Mouse (Mus musculus): Measurements from ENCODE around the gene Gnas. TPM values are rescaled to one million over a fixed set of nuclear protein-coding genes. Genes with fewer than 3 reads are reported as not detected.

The Gnas gene
- 1,000 to 10,000 TPM; 1,728 to 1,971 TPM for total RNA-seq (2021)

DNA sequence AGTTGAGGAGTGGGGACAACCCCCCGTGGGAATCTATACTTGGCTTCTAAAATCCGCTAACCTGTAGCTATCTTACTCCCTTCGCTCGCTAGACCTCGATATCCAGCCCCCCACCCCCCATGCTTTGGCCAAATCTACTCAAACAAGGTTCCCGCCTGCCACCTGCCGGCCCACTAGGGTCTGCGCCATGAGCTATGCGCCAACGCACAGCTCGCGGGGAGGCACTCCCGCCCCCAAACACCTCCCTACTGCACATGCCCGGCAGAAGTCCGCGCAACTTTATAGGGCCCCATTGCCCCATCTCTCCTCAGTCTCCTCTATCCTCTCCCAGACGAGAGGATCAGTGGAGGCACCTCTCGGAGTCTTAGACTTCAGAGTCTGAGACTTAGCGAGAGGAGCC is at the start of gene Gnas:
Gnas (plus strand) TSS at position 310 of the 400 bp plus-strand sequence.
- peak; percentile 36 to 39 for DNase-seq (ENCODE audit: extremely low spot score in 1 of 2, low spot score in 1 of 2)

DNA sequence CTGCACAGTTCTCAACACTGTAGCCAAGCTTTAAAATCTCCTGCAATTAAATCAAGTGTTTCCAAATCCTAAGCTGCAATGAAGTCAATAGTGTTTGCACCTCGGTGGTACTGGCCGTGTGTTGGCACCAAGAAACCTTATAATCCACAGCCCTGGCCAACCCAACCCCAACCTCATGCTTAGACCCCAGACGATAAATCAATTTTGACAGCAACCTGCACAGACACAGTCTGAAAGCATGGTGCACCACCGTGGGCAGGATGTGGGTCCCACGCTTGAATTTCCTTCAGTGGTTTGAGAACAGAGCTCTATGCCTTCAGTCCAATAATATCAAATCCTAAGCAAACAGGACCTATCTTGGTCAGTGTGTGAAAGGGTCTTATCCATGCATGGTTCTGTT is 41.7 kb upstream of the Gnas start:
- DNase-seq (ENCODE audit: extremely low spot score in 1 of 2, low spot score in 1 of 2), result no peak

DNA sequence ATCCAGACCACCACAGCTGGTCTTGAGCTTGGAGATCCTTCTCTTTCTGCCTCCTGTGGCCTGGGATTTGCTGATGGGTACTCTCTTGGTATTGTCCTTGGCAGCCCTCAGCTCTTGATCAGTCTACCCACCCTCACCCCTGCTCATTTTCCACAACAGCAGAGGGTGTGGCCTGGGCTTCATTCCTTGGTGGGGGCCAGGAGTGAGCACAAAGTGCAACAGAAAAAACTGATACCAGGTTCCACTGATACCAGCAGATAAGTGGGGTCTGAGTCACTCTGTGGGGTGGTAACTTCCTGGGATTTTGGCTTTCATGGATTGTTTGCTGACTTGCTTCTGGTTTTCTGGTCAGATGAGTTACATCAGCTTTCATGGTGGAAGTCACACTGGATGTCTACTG is 32.2 kb upstream of the Gnas start:
- DNase-seq (ENCODE audit: extremely low spot score in 1 of 2, low spot score in 1 of 2), result no peak

DNA sequence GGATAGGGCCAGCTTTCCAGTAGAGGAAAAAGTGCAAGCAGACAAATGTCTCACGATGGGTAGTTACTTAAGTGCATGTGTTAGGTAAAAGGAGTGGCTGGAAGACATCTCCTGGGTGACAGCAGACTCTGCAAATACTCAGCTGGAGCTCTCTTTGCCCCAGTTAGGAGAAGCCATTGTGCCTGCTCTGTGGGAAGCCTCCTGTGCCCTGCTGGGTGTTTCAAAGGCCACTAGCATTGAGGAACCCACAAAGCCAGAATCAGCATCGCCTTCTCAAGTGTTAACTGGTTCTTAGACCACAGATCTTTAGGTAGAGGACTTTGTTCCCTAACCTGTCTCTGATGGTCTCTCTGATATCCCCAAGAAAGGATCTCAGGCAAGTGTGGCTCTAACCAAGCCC is 26.8 kb upstream of the Gnas start:
- no peak for DNase-seq (ENCODE audit: extremely low spot score in 1 of 2, low spot score in 1 of 2)

DNA sequence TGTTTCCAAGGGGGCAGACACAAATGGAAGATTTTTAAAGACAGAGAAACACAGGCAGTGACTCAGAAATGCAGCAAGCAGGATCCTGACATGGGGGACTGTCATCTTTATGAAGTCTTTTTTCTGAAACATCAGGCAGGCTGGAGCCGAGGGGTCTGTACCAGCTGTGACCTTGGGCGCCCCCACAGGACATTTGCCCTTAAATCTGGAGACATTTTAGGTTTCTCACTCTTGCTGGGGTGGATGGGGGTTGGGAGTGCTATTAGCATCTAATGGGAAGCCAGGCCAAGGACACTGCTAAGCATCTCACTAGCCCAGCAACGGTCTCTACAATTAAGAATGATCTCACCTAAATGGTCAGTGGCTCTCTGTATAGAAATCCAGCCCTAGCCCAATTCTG is 24.1 kb upstream of the Gnas start:
- DNase-seq (ENCODE audit: extremely low spot score in 1 of 2, low spot score in 1 of 2), result no peak

DNA sequence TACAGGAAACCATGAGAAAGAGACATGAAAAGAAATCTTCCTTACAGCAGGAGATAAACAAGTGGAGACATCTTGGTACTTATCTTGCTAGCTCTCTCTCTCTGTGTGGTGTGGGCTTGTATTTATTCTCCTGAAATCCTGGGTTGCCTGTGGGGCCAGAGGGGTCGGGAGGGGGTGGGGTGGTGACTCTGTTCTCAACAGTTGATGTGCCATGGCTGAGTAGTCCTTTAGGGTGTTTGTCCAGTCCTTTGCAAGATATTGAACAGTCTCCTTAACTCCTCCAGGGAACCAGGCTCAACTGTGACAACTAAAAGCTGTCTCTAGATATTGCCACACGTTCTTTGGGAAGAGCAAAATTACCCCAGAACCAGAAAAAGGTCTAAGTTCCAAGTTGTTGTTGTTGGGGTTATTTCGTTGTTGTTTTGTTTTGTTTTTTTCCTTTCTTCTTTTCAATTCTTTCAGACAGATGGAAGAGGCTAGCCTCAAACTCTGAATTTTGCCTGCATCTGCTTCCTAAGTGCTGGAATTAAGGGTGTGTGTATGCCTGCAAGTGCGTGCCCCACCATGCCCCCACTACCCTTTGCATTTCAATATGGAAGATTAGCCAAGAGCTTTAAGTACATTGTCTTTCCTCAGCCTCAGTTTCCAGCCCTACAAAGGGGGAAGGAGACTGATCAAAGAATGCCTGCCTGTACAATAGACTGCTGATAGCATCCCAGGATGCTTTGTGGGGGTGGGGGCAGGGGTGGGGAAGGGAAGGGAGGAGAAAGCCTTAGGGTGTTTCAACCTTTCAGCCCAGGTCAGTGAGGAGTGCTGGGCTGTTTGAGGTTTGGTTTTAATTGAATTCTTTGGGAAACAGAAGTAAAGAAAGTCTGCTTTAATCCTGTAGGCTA is 23.0 kb upstream of the Gnas start:
- no peak for DNase-seq (ENCODE audit: extremely low spot score in 1 of 2, low spot score in 1 of 2)

DNA sequence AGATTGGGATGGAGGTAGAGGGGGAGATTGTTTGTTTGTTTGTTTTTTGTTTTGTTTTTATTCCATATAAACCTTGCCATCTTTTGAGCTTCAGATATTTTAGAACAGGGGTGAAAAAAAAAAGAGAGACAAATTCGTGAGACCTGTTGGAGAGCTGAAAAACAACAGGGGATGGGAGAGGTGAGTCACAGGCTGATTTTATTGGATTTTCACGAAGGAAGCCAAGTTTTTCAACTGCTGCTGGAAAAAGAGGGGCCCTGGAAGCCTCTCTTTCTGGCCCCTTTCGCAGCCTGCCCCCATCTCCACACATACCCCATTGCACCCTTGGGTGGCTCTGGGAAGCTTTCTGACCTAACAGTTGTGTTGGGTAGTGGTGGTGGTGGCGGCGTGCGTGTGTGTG is 22.3 kb upstream of the Gnas start:
- DNase-seq (ENCODE audit: extremely low spot score in 1 of 2, low spot score in 1 of 2), result no peak

DNA sequence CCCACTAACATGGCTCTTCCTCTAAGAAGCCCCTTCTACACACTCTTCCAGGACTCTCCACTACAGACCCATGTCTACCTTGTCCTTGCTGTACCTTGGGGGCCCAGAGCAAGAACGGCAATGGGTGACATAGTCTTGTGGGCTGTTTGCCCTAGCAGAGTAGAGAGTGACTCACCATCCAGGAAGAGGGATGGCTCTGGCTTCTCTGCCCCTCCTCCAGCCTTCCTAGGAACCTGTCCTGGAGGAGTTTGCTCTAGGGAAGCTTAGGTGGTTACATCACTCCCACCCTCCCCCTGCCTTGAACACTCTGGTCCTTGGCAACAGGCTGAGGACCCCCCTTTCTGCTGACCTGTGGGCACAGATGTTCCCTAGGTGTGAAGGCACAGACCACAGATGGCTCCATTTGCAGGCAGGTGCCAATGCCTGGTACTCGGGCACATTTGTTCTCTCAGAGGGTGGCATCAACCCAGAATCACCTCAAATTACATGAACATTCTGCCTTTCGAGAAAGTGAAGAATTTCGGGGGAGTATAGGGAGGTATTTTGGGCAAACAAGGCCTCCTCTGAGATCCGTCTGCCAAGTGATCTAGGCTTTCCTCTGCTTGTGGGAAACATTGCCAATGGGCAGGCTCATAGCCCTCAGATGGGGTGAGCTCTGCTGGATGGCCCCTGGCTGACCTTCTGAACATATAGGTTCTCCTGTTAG is 20.9 kb upstream of the Gnas start:
- DNase-seq (ENCODE audit: extremely low spot score in 1 of 2, low spot score in 1 of 2), result no peak

DNA sequence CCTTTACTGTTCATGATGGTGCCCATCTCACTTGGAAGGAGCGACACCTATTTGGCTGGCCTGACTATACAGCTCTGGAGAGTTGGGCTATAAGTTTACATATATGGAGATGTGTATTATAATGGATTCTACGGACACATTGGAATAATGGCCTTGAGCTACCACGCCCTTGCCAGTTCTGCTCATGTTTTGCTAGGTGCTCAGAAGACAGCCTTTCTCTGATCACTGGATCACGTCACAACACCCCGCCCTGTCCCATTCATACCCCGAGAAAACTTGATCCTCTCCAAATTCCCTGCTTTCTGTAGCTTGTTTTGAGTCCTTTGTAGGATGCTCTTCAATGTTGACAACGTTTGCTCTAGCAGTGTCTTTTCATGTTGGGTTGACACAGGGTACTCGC is 19.9 kb upstream of the Gnas start:
- DNase-seq (ENCODE audit: extremely low spot score in 1 of 2, low spot score in 1 of 2), result no peak

DNA sequence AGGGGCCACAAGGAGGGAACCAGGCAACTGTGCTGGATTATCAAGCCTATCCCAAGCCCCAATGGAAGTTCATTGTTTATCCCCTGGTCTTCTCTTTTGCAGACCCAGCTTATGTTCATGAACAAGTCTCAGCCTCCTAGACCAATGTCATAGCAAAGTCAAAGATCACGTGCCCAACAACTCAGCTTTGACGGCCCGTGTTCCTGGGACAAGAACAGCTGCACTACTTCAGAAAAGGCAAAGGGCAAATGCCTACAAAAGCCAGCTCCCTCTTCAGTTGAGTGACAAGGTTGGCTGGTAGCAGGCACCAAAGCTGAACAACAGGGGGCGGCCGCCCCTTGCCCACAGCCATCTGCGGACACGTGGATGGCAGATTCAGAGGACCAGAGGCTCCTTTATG is 13.7 kb upstream of the Gnas start:
- DNase-seq (ENCODE audit: extremely low spot score in 1 of 2, low spot score in 1 of 2), result no peak

DNA sequence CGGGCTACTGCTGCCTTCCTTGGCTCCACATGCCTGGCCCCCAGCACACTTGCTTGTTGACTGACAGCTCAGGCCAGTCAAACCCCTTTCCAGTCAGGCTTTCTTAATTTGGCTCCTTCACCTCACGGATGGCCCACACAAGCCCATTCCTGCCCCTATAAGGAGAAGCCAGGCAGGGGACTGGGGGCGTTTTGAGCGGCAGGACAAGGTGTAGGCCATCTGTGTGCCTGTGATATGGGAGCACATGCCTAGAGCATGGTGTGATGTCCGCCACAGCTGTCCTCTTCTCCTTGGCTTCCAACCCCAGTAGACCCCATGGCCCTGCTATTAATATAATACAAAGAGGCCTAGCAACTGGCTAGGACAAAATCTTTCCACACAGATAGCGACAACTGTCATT is 12.7 kb upstream of the Gnas start:
- DNase-seq (ENCODE audit: extremely low spot score in 1 of 2, low spot score in 1 of 2), result no peak

DNA sequence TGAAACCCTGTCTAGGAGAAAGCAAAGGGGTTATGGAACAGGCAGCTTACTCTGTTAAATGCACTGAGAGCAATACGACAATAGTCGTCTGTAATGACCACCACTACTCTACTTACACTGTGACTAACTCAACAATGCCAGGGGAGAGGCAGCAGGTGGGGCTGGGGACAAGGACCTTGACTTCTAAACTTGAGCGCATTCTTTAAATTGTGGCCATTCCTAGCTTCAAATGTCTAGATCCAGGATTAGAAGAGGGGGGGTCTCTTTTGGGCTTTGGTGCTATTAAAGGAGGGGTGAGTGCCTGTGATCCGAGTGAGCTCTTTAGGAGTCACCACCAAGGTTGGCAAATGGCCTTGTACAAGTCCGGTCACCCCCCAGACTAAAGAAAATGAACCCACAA is 11.0 kb upstream of the Gnas start:
- DNase-seq (ENCODE audit: extremely low spot score in 1 of 2, low spot score in 1 of 2), result no peak

DNA sequence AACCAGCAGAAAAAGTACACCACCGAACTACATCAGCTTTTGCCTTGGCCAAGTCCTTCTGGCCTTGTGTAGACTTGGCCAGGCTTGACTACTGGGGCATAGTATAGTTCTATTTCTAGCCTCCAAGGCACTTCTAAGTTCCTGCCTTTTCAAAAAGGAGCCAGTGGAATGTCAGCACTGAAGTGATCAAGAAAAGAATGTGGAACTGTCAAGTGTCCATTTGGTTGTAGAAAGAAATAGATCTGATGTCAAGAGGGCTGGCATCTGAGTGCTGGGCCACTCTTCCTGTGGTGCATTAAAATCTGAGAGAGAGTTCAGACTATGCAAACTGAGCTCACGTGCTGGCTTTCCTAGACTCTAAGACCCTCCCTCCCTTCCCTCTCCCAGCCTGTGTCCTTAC is 10.2 kb upstream of the Gnas start:
- no peak for DNase-seq (ENCODE audit: extremely low spot score in 1 of 2, low spot score in 1 of 2)

DNA sequence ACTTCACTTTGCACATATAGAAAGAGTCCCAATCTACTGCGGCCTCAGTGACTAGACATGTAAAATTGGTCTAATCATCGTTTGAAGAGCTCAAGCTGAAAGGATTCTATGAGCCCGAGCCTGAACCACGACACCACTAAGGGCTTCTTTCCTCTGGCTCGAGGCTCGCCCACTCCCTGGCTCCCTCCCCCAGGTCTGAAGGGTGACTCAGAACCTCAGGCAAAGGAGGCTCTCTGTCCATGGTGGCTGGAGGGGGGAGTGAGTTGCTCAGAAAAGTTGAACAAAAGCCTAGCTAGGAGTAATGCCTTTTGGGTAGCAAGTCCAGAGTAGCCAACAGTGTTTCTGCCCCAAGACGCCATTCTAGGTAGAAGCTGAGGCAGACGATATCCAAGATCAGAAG is 4.3 kb upstream of the Gnas start:
- no peak for DNase-seq (ENCODE audit: extremely low spot score in 1 of 2, low spot score in 1 of 2)

DNA sequence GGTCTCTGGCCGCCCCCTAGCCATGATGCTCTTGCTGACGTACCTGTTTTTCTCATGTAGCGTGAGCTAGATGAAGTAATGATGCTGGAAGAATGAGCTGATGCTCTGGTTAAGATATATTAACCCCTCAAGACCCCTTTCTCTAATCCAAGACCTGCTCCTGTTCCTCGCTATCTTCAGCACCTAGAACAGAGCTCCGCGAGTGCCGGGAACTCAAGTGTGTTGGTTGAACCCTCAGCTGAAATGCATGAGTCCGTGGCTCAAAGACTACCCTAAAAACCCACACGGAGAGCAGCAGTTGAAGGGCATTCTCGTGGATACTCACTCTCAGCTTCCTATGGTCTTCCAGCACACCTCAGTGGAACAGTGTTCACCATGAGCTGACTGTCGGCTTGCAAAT is 779 bp upstream of the Gnas start:
- no peak for DNase-seq (ENCODE audit: extremely low spot score in 1 of 2, low spot score in 1 of 2)

DNA sequence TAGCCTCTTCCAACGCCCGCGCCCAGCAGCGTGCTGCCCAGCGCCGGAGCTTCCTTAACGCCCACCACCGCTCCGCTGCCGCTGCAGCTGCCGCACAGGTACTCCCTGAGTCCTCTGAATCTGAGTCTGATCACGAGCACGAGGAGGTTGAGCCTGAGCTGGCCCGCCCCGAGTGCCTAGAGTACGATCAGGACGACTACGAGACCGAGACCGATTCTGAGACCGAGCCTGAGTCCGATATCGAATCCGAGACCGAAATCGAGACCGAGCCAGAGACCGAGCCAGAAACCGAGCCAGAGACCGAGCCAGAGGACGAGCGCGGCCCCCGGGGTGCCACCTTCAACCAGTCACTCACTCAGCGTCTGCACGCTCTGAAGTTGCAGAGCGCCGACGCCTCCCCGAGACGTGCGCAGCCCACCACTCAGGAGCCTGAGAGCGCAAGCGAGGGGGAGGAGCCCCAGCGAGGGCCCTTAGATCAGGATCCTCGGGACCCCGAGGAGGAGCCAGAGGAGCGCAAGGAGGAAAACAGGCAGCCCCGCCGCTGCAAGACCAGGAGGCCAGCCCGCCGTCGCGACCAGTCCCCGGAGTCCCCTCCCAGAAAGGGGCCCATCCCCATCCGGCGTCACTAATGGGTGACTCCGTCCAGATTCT is 812 bp downstream of the Gnas start:
- no peak for DNase-seq (ENCODE audit: extremely low spot score in 1 of 2, low spot score in 1 of 2)

DNA sequence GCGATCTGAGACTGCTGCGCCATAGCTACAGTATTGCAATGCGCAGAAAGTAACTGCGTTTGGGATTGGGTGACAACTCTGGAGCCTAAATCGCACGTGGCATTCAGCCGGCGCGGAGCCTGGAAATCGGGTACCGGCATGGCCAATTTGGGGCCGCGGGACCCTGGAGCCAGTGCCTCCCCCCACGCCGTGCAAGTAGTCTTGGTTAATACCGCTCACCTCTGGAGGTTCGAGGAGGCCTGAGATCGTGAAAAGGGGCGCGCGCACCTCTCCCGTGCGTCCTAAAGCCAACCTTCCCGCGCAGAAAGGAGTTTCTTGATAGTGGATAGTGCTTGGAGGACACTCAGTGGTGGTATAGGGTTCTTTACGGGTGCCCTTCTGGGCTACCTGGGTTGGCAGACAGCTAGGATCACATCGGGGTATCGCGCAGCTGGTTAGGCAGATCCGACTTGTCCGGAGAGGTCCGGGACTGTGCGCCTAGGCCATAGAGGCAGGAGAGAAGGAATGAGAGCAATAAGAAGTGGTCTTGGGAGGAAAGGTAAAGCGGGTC is 1.9 kb downstream of the Gnas start:
- no peak for DNase-seq (ENCODE audit: extremely low spot score in 1 of 2, low spot score in 1 of 2)

DNA sequence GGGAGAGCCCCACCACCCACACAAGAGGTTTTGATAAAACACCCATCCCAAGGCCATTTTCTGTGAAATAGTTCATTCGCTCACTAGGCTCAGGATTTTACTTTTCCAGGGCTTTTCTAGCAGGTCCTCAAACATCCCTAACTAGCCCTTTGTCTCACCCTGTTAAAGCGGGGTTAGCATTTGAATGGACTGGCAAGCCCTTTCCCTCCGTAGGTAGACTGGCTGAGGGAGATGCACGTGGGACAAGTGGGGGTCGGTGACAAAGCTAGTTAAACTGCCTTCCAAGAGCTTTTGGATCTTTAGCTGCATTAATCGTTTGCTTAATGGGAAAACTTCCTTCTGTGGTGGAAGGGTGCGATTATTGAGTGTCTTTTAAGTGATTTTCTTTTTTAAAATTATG is 3.8 kb downstream of the Gnas start:
- no peak for DNase-seq (ENCODE audit: extremely low spot score in 1 of 2, low spot score in 1 of 2)

DNA sequence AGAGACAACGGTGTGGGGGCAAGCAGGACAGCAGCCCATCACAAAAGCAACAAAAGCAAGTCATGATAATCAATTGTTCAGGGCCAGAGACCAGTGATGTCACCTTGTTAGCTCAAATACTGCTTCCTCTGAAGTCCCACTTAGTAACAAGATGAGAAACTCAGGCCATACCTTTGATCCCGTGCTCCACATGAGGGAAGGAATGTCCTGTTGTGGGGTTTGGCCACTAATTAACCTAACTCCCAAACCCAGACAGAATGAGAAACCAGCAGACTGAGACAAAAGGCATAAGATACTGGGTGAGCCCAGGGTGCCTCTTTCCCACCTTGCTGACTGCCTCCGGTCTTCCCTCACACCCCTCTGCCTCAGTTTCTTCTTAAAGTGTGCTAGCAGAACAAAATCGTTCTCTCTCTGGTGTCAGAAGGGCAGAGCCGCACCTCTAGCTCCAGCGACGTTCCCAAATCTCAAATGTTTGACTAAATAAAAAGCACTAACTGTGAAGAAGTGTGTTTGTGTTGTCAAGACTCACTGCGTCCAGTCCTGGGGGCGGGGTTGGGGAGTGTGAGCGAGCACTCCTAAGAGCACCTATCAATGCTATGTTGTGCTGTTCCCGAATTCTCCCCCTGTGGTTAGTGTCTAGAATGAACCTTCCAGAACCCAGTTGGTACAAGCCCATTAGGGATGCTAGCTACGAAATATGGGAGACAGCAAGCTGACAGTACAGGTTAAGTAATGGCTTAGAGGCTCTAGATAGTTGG is 4.7 kb downstream of the Gnas start:
- no peak for DNase-seq (ENCODE audit: extremely low spot score in 1 of 2, low spot score in 1 of 2)

DNA sequence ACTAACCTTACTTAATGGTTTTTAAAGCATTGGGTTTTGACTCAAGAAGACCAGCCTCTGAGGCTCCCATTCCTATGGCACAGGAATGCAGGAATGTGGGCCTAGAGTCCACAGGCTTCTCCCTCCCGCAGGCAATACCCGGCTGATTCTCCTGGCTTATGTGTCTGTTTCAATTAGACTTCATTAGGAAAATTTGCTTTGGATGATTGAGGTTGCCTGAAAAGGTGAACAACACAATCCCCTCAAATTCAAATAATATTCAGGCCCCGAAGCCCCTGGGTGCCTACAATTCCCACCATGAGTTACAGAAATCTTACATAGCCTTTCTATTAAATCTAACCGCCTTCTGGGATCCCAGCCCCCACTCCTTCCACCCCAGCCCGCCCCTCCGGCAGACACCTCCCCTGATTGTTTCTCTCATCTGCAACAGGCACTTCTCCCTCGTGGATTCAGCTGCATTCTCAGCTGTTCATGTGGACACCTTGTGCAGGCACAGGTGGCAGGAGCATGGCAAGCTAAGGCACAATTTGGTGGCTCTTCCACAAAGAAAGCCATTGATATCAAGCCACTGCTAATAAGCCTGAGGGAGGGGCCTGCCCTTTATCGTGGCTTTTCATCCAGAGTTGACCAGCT is 7.0 kb downstream of the Gnas start:
- DNase-seq (ENCODE audit: extremely low spot score in 1 of 2, low spot score in 1 of 2), result no peak
